Mouse (Mus musculus) MEL (cell line): Measurements from ENCODE around the gene Ing5.

Source experiments
- POLR2A ChIP-seq, 2 experiments: IDR thresholded peaks; 2 replicates each; pipeline ENCODE4 v1.6.1; 2011 to 2012; ENCODE audit warnings: low read length in 2 of 2, mild to moderate bottlenecking in 2 of 2, control low read depth in 1 of 2, improper control_type of control experiment in 1 of 2, low read depth in 1 of 2, moderate library complexity in 1 of 2; ENCODE audit not compliant: control insufficient read depth in 1 of 2, insufficient read depth in 1 of 2, poor library complexity in 1 of 2
- RCOR1 ChIP-seq: IDR thresholded peaks from 2 replicates; pipeline ENCODE4 v1.6.1; 2012; ENCODE audit warnings: low read depth, mild to moderate bottlenecking, inconsistent platforms, low read length, improper control_type of control experiment

DNA sequence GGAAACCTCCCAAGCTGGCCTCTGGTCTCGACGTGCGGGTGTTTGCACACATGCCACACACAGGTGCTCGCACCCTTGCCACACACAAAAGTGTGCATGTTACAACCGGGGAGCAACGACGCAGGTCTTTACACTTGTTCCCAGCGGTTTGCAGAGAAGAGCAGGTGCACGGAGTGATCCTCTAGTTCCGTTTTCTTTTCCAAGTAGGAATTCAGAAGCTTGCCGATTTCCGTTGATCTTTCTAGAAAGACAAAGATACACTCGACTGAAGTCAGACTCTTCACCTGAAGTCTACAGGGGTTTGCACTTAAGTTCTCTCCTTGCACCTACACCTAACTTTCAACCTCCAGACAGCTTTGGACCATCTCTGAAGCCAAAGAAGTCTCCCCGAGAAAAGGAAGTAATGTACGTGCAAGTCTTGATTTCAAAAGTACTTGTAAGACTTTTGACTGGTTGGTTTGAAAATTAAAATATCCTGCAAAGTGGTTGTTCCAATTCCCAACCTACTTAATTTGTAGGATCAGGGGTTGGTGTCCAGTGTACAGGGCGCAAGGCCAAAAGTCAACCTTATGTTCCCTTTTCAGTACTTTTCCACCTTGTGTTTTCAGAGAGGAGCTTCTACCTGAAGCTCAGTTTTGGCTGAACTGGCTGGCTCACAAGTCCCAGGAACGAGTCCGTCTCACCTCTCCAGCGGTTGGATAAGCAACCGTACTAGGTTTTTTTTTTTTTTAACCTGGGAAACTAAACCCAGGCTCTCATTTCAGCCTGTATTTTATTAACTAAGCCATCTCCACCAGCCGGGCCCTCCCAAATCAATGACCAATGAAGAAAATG is 2.9 kb upstream of the Ing5 start:
- TF ChIP-seq POLR2A (IDR thresholded peaks at IDR 0.05; ENCODE audit: control insufficient read depth in 1 of 2, insufficient read depth in 1 of 2, low read depth in 1 of 2, low read length in 2 of 2, poor library complexity in 1 of 2) (no peak; a peak in 1 of 4 replicates), RCOR1 (peak; percentile 32; the same call in 1 of the 2 replicates)
